Mouse (Mus musculus) CH12.LX (cell line): ENCODE data around the gene Mid1. TPM values are rescaled to one million over a fixed set of nuclear protein-coding genes. Genes with fewer than 3 reads are reported as not detected.

Experiments
- DNase-seq: peaks from one replicate; pipeline ENCODE4 v3.0.0-alpha.2; 2013; ENCODE audit errors: extremely low read depth
- H3K27ac ChIP-seq: 2 replicates; pipeline ENCODE4 v1.5.1; 2012; ENCODE audit warnings: low read depth, mild to moderate bottlenecking, control low read depth, moderate library complexity; ENCODE audit not compliant: insufficient read depth
- H3K27me3 ChIP-seq: replicated peaks from 2 replicates; pipeline ENCODE3; 2012; ENCODE audit warnings: inconsistent platforms
- H3K36me3 ChIP-seq, 2 experiments: replicated peaks in 1 of 2; 2 replicates each; pipeline versions ENCODE3 to v1.6.1; 2012; ENCODE audit warnings: inconsistent platforms in 1 of 2, low read length in 1 of 2, mild to moderate bottlenecking in 1 of 2, mixed read lengths in 1 of 2, moderate library complexity in 1 of 2; ENCODE audit not compliant: control insufficient read depth in 1 of 2, insufficient read depth in 1 of 2
- H3K4me1 ChIP-seq, 2 experiments: 2 replicates each; pipeline ENCODE4 v1.6.1; 2012; ENCODE audit warnings: inconsistent platforms in 1 of 2, moderate library complexity in 1 of 2; ENCODE audit not compliant: insufficient read depth in 2 of 2, control insufficient read depth in 1 of 2
- H3K4me2 ChIP-seq: 2 replicates; pipeline ENCODE4 v1.6.1; 2012; ENCODE audit warnings: low read depth, mild to moderate bottlenecking, control low read depth; ENCODE audit not compliant: poor library complexity, insufficient read depth, severe bottlenecking
- H3K4me3 ChIP-seq, 3 experiments: fragments of 150-350 bp in 1 of 3; sonication (generic) in 1 of 3; replicated peaks in 1 of 3; 2 replicates each; pipeline versions ENCODE3 to v1.5.1; 2011 to 2012; ENCODE audit warnings: low read depth in 2 of 3, low read length in 2 of 3, mild to moderate bottlenecking in 2 of 3, moderate library complexity in 2 of 3, control low read depth in 1 of 3, improper control_type of control experiment in 1 of 3, inconsistent platforms in 1 of 3, mixed read lengths in 1 of 3; ENCODE audit not compliant: poor library complexity in 1 of 3
- H3K79me2 ChIP-seq: replicated peaks from 2 replicates; pipeline ENCODE4 v1.6.1; 2012; ENCODE audit warnings: mild to moderate bottlenecking, moderate library complexity; ENCODE audit not compliant: control insufficient read depth, poor library complexity, insufficient read depth, severe bottlenecking; ENCODE audit errors: extremely low read depth
- H3K9ac ChIP-seq: 2 replicates; pipeline ENCODE4 v1.6.1; 2012; ENCODE audit warnings: low read depth, mild to moderate bottlenecking, control low read depth, moderate library complexity; ENCODE audit not compliant: insufficient read depth
- H3K9me3 ChIP-seq: replicated peaks from 2 replicates; pipeline ENCODE3; 2012; ENCODE audit warnings: low read length, inconsistent platforms, mixed read lengths
- BHLHE40 ChIP-seq: IDR thresholded peaks from 2 replicates; pipeline ENCODE4 v1.6.1; 2011; ENCODE audit warnings: mild to moderate bottlenecking, low read depth, low read length, improper control_type of control experiment
- CHD1 ChIP-seq: IDR thresholded peaks from 2 replicates; pipeline ENCODE4 v1.6.1; 2012; ENCODE audit warnings: low read depth, low read length, improper control_type of control experiment, inconsistent platforms
- CTCF ChIP-seq, 2 experiments: IDR thresholded peaks in 1 of 2; conservative IDR thresholded peaks in 1 of 2; 2 replicates each; pipeline ENCODE4 v1.5.1; 2011 to 2012; ENCODE audit warnings: low read depth in 2 of 2, low read length in 2 of 2, improper control_type of control experiment in 1 of 2, inconsistent platforms in 1 of 2, mild to moderate bottlenecking in 1 of 2, moderate library complexity in 1 of 2
- E2F4 ChIP-seq: IDR thresholded peaks from 2 replicates; pipeline ENCODE4 v1.6.1; 2011; ENCODE audit warnings: low read depth, low read length, improper control_type of control experiment; ENCODE audit not compliant: insufficient replicate concordance
- ELF1 ChIP-seq: IDR thresholded peaks from 2 replicates; pipeline ENCODE4 v1.6.1; 2014; ENCODE audit warnings: low read depth, mild to moderate bottlenecking, inconsistent platforms, low read length, improper control_type of control experiment
- EP300 ChIP-seq: IDR thresholded peaks from 2 replicates; pipeline ENCODE4 v1.6.1; 2011; ENCODE audit warnings: low read length, improper control_type of control experiment
- ETS1 ChIP-seq: conservative IDR thresholded peaks from 2 replicates; pipeline ENCODE4 v1.6.1; 2012; ENCODE audit warnings: low read depth, mild to moderate bottlenecking, inconsistent platforms, low read length, improper control_type of control experiment, moderate library complexity
- HCFC1 ChIP-seq: IDR thresholded peaks from 2 replicates; pipeline ENCODE4 v1.6.1; 2012; ENCODE audit warnings: low read depth, mild to moderate bottlenecking, inconsistent platforms, low read length, improper control_type of control experiment
- IRF4 ChIP-seq: IDR thresholded peaks from 2 replicates; pipeline ENCODE4 v1.6.1; 2014; ENCODE audit warnings: low read depth, mild to moderate bottlenecking, inconsistent platforms, low read length, improper control_type of control experiment
- JUN ChIP-seq: IDR thresholded peaks from 2 replicates; pipeline ENCODE4 v1.6.1; 2011; ENCODE audit warnings: low read depth, mild to moderate bottlenecking, low read length, improper control_type of control experiment, moderate library complexity; ENCODE audit not compliant: insufficient read depth
- JUND ChIP-seq: conservative IDR thresholded peaks from 2 replicates; pipeline ENCODE4 v1.6.1; 2011; ENCODE audit warnings: low read depth, low read length, improper control_type of control experiment
- MAFK ChIP-seq: IDR thresholded peaks from 2 replicates; pipeline ENCODE4 v1.6.1; 2011; ENCODE audit warnings: low read length, improper control_type of control experiment; ENCODE audit not compliant: insufficient replicate concordance
- MAZ ChIP-seq: IDR thresholded peaks from 2 replicates; pipeline ENCODE4 v1.6.1; 2012; ENCODE audit warnings: low read depth, mild to moderate bottlenecking, inconsistent platforms, low read length, improper control_type of control experiment, moderate library complexity
- MYC ChIP-seq: IDR thresholded peaks from 2 replicates; pipeline ENCODE4 v1.6.1; 2011; ENCODE audit warnings: low read depth, mild to moderate bottlenecking, improper control_type of control experiment, low read length
- NELFE ChIP-seq: IDR thresholded peaks from 2 replicates; pipeline ENCODE4 v1.6.1; 2011; ENCODE audit warnings: low read depth, low read length, improper control_type of control experiment
- PAX5 ChIP-seq: IDR thresholded peaks from 2 replicates; pipeline ENCODE4 v1.6.1; 2012; ENCODE audit warnings: low read length, inconsistent platforms, mixed read lengths
- POLR2A ChIP-seq: IDR thresholded peaks from 2 replicates; pipeline ENCODE4 v1.6.1; 2011; ENCODE audit warnings: low read depth, mild to moderate bottlenecking, improper control_type of control experiment, low read length
- POLR2AphosphoS2 ChIP-seq: IDR thresholded peaks from 2 replicates; pipeline ENCODE4 v1.6.1; 2011; ENCODE audit warnings: low read depth, low read length, improper control_type of control experiment
- RAD21 ChIP-seq: IDR thresholded peaks from 2 replicates; pipeline ENCODE4 v1.6.1; 2011; ENCODE audit warnings: low read depth, mild to moderate bottlenecking, low read length, improper control_type of control experiment, moderate library complexity
- RCOR1 ChIP-seq: conservative IDR thresholded peaks from 2 replicates; pipeline ENCODE4 v1.6.1; 2012; ENCODE audit warnings: low read depth, mild to moderate bottlenecking, inconsistent platforms, low read length, improper control_type of control experiment
- SIN3A ChIP-seq: IDR thresholded peaks from 2 replicates; pipeline ENCODE4 v1.6.1; 2012; ENCODE audit warnings: low read length, improper control_type of control experiment, inconsistent platforms
- USF1 ChIP-seq: IDR thresholded peaks from 2 replicates; pipeline ENCODE4 v1.6.1; 2014; ENCODE audit warnings: low read depth, mild to moderate bottlenecking, inconsistent platforms, low read length, improper control_type of control experiment
- ZC3H11A ChIP-seq: IDR thresholded peaks from 2 replicates; pipeline ENCODE4 v1.6.1; 2012; ENCODE audit warnings: low read depth, mild to moderate bottlenecking, inconsistent platforms, low read length, improper control_type of control experiment
- ZMIZ1 ChIP-seq: IDR thresholded peaks from 2 replicates; pipeline ENCODE4 v1.6.1; 2012; ENCODE audit warnings: low read depth, mild to moderate bottlenecking, inconsistent platforms, low read length, improper control_type of control experiment
- dilution Hi-C: fragments of 300-500 bp; cut with MboI; formaldehyde crosslinking; loops from 2 replicates; pipeline ENCODE4 v1.14.3; 2020; ENCODE audit warnings: low sequenced_read_pairs; ENCODE audit not compliant: extremely low pct_unique_long_range_greater_than_20kb, extremely low pct_ligation_motif_present
- in situ Hi-C: fragments of 300-500 bp; cut with MboI; formaldehyde crosslinking; loops from 3 replicates; pipeline ENCODE4 v1.14.3; 2019; ENCODE audit warnings: low sequenced_read_pairs, low pct_ligation_motif_present, low pct_unique_long_range_greater_than_20kb, mixed read lengths
- polyA plus RNA-seq: library from polyadenylated mRNA; unstranded; fragments of >175 nt; gene quantifications from 2 replicates; pipeline ENCODE4 v1.2.1, GENCODE M21; 2012; ENCODE audit warnings: low read depth; ENCODE audit not compliant: insufficient read length
- total RNA-seq, 2 experiments: library from RNA; depleted of rRNA; stranded (reverse); fragments of 300-350 nt in 1 of 2; fragments of >200 nt in 1 of 2; gene quantifications; 2 replicates each; pipeline ENCODE4 v1.2.3; 2012 to 2014

The Mid1 gene
- total and polyA plus RNA-seq, 3 experiments: 3.3 to 15.0 (median 6.2) TPM

DNA sequence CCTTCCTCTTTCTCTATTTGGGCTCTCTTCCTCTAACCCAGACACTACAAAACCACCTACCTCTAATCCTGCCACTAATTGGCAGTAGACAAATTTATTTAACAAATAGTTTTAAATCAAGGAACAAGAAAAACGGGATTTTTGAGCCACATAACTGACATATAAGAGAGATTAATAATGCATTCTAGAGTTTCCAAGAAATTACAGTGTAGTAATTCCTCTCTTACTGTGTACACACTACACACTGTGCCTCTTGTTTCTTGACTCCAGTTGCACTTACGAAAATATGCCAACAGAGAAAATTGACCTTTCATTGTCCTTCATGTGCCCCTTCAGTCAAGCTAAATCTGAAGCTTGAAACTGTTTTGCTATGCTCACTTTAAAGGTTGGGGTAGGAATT, 245.9 kb downstream of the Mid1 start:
- in situ Hi-C loops (no loop called here), dilution Hi-C loops (no loop called here)
- H3K9me3 ChIP-seq: no peaks in the 10 kb centered on the region
- H3K9ac ChIP-seq: no peak overlapping the region
- no peak overlapping the region for H3K4me3 ChIP-seq
- H3K27me3 ChIP-seq: no peaks in the 10 kb centered on the region
- H3K4me1 ChIP-seq: no peaks in the 10 kb centered on the region
- H3K36me3 ChIP-seq: no peaks in the 10 kb centered on the region
- TF ChIP-seq JUN: no peak
- no peak for TF ChIP-seq ELF1
- TF ChIP-seq RCOR1: no peak
- TF ChIP-seq POLR2A: no peak
- no peak for TF ChIP-seq PAX5
- TF ChIP-seq NELFE: no peak
- TF ChIP-seq POLR2AphosphoS2: no peak
- no peak for TF ChIP-seq EP300
- TF ChIP-seq ZC3H11A: no peak
- TF ChIP-seq SIN3A: no peak
- no peak for TF ChIP-seq USF1
- TF ChIP-seq MAZ: no peak
- TF ChIP-seq IRF4: no peak
- TF ChIP-seq MYC: no peak
- no peak for TF ChIP-seq BHLHE40
- TF ChIP-seq E2F4: no peak
- TF ChIP-seq JUND: no peak
- no peak for TF ChIP-seq HCFC1
- no peak for TF ChIP-seq ZMIZ1
- no peak overlapping the region for H3K27ac ChIP-seq
- H3K4me2 ChIP-seq: no peak overlapping the region
- H3K79me2 ChIP-seq: no peaks in the 10 kb centered on the region
- DNase-seq: no peak

DNA sequence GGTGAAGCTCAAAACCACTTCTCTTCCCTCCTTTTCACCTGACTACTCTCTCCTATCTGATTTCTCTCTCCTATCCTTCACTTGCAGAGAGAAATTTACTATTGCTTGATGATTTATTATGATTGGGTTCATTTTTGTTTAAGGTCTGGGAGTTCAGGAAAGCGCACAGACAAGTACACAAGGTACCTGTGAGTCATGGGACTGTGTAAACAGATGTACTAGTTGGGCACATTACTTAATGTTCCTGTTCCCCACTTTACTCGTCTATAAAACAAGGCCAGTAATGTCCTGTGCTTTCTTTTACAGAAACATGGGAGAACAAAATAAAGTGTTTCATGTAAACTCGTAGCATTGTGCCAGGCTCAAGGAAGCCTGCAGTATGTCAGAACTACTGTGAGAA, 248.2 kb downstream of the Mid1 start:
- no peak for TF ChIP-seq MAFK
- no peak for TF ChIP-seq CTCF (conservative IDR thresholded peaks at IDR 0.05 in 1 of 2, IDR thresholded peaks at IDR 0.05 in 1 of 2; ENCODE audit: low read depth in 2 of 2, low read length in 2 of 2)
- TF ChIP-seq IRF4: no peak
- TF ChIP-seq RAD21: no peak
- TF ChIP-seq ETS1: no peak
- TF ChIP-seq ELF1: no peak
- TF ChIP-seq ZMIZ1: no peak
- no peak for TF ChIP-seq E2F4
- TF ChIP-seq CHD1: no peak
- no peak for TF ChIP-seq SIN3A
- no peak for TF ChIP-seq POLR2A
- H3K4me3 ChIP-seq: no peak overlapping the region
- H3K9ac ChIP-seq: no peak overlapping the region
- H3K9me3 ChIP-seq: no peaks in the 10 kb centered on the region
- H3K4me1 ChIP-seq: no peaks in the 10 kb centered on the region
- no peaks in the 10 kb centered on the region for H3K36me3 ChIP-seq
- H3K27ac ChIP-seq: no peak overlapping the region
- in situ Hi-C loops: no loop called here
- dilution Hi-C loops: no loop called here
- H3K79me2 ChIP-seq: no peaks in the 10 kb centered on the region
- H3K4me2 ChIP-seq: no peak overlapping the region
- no peak for DNase-seq
- no peaks in the 10 kb centered on the region for H3K27me3 ChIP-seq
